Mouse (Mus musculus): Measurements from ENCODE around the gene Map2k2.
"Not testable (repeated sequence)": the region's sequence is repeated elsewhere in the genome, so short reads cannot be mapped to it uniquely, and the experiment has no call there.

Gene Map2k2

GRCm38 (mm10) chr10:81105565-81106112 is at the start of gene Map2k2:
Gene Map2k2 (plus strand): TSS chr10:81105915.
- peak; percentile 96 for DNase-seq

DNA sequence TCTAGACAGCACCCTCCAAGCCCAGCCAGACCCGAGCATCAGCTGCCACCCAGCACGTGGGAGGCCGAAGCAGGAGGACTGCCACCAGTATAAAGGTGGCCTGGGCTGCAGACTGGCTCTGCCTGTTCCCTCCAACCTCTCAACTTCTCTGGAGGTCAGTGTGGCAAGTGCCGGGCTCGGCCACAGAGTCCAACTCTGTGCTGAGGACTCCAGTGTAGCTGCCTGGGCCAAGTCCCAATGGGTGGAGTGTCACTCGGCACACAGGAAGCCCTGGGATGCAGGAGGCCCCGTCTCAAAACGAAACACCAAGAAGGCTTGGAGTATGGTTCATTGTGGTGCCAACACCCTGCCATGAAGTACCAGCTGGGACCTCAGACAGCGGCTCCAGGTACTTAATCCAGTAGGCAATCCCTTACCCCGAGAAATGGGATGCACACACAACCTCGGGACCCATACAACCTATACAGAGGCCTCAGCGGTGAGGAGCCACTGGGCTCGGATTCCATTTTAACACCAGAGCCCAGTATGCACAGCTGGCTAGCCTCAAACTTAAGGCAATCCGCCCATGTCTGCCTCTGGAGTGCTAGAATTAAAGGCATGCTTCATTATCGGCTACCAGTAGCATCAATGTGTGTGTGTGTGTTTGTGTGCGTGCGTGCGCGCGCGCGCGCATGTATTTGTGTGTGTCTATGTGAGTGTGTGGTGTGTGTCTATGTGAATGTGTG is 48.1 kb upstream of the Map2k2 start:
- DNase-seq = no peak

- DNase-seq = no peak
Observed at GRCm38 (mm10) chr10:81058896-81059295, 46.8 kb upstream of the Map2k2 start.

- peak; percentile 100 for DNase-seq
Observed at GRCm38 (mm10) chr10:81059603-81060543, 45.8 kb upstream of the Map2k2 start, which contains the start of gene Sgta. Gene Sgta (minus strand): TSS chr10:81060181.

DNA sequence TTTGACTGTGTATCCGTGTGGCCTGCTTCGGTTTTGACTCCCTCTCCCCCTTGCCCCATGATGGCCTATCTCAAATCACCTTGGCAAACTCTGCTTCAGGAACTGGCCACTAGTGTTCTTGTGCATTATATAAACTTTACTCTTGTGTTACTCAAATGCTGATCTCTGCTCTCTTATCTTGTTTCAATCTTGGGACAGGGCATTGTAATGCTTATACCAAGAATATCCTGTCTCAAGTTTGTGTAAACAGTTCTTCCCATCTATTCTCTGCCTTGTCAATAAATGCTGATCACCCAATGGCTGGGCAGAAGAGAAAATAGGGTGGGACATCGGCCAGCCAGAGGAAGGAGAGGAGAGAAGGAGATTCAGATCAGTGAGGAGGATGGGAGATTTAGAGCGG is 43.0 kb upstream of the Map2k2 start:
- no peak for DNase-seq

DNA sequence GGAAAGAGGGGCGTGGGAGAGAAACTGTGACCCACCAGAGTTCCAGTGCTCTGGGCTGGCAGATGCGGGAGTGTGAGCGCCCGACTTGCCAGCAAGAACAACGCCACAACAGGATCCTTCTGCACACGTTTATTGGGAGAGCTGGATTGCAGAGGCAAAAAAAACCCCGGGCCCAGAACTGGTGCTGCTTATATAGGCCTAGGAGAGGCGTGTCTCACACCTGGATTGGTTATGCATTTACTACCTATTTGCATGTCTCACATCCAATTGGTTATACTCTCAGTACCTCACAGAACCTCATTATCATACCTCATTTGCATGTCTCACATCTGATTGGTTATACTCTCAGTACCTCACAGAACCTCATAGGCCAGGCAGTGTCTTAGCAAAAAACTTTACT is 41.2 kb upstream of the Map2k2 start:
- DNase-seq = not testable (repeated sequence)

GRCm38 (mm10) chr10:81068706-81069105 is 37.0 kb upstream of the Map2k2 start:
- DNase-seq = no peak

DNA sequence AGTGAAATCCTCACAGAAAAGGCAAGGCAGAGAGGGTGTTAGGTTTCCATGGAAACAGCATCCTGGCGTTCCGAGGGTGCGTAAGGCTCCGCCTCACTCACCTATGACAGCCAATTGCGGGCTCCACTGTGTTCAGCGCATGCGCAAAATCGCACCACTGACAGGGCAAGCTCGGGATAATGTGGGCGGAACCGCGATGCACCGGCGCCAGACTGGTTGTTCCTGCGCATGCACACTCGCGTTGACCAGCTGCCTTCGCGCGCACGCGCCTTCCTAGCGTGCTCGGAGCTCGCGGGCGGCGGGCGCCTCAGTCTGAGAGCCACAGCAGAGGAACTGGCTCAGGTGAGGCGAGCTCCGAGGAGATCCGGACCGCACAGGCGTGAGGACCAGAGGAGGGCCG is 35.9 kb upstream of the Map2k2 start, which contains the start of gene Thop1:
Thop1 (plus strand) TSS at position 200 of the 400 bp plus-strand sequence.
- peak; percentile 98 for DNase-seq

GRCm38 (mm10) chr10:81072290-81072689 is 33.4 kb upstream of the Map2k2 start:
- DNase-seq = no peak

- no peak for DNase-seq
Observed at GRCm38 (mm10) chr10:81073464-81073863, 32.3 kb upstream of the Map2k2 start.

GRCm38 (mm10) chr10:81075734-81076133 is 30.0 kb upstream of the Map2k2 start:
- no peak for DNase-seq

- DNase-seq = no peak
Observed at GRCm38 (mm10) chr10:81076356-81076755, 29.4 kb upstream of the Map2k2 start.

DNA sequence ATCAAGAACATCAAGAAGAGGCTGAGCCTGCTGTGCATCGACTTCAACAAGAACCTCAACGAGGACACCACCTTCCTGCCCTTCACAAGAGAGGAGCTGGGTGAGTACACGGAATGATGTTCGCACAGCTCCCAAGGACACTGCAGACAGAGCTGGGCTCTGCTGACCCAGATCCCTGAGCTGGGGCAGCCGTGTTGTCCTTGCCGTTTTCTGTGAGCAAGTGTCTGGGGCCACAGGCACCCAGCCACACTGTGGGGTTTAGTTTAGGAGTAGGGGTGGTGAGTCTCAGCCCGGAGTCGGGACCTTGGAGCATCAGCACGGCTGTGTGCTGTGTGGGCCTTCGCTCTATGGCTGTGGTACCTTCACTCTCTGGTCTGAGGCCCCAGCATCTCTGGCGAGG is 27.8 kb upstream of the Map2k2 start:
- no peak for DNase-seq

DNA sequence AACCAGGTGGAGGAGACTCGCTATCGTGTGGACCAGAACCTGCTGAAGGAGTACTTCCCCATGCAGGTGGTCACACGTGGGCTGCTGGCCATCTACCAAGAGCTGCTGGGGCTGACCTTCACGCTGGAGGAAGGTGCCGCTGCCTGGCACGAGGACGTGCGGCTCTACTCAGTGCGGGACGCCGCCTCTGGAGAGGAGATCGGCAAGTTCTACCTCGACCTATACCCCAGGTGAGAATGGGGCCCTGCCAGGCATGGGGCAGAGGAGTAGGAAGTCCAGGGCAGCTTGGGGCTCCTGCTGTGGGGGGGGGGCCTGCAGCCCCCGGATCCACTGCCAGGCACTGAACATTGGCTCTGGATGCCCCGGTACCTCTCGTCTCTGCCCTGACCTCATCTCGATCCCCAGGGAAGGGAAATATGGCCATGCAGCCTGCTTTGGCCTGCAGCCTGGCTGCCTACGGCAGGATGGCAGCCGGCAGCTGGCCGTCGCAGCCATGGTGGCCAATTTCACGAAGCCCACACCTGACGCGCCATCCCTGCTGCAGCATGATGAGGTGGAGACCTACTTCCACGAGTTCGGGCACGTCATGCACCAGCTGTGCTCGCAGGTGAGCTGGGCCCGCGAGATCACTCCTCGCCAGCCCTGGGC is 25.6 kb upstream of the Map2k2 start:
- no peak for DNase-seq

- peak; percentile 88 for DNase-seq
Observed at GRCm38 (mm10) chr10:81082168-81082960, 23.4 kb upstream of the Map2k2 start.

DNA sequence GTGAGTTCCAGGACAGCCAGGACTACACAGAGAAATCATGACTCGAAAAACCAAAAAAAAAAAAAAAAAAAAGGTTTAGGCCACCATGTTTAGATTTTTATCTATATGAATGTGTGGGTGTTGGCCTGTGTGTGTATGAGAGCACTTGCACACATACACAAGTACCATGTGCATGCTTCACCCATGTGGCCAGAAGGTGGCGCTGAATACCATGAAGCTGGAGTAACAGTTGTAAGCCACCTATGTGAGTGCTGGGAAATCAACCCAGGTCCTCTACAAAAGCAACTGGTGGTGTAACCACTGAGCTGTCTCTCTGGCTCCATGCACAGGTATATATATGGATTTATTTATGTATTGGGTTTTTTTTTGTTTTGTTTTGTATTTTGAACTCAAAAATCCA is 18.7 kb upstream of the Map2k2 start:
- no peak for DNase-seq

DNA sequence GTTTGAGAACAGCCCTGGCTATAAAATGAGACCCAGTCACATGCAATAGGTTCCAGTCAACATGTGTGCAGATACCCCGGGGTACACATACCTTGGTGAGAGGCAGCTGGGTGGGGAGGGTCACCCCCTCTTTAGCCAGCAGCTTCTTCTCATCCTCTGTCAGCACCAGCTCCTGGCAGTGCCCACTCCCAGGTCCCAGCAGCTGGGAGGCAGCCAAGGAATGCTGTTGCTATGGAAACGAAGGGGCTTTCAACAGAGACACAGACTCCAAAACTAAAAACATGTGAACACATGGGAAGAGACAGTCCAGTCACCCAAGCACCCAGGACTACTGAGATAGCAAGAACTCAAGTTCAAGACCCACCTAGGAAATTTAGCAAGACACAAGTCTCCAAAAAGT is 16.5 kb upstream of the Map2k2 start:
- DNase-seq = no peak

- DNase-seq = no peak
Observed at GRCm38 (mm10) chr10:81090621-81091020, 15.1 kb upstream of the Map2k2 start.

- no peak for DNase-seq
Observed at GRCm38 (mm10) chr10:81092465-81093250, 13.1 kb upstream of the Map2k2 start.

GRCm38 (mm10) chr10:81094931-81095678 is 10.6 kb upstream of the Map2k2 start:
- DNase-seq = no peak
